Mouse (Mus musculus) G1E (cell line): ENCODE measurements around the gene Pgbd5.

Experiments
- CTCF ChIP-seq: IDR thresholded peaks from 2 replicates; pipeline ENCODE4 v1.5.1; 2012; ENCODE audit warnings: low read depth, low read length, inconsistent platforms, mixed read lengths
- GATA1 ChIP-seq: IDR thresholded peaks from 2 replicates; pipeline ENCODE4 v1.6.1; 2012; ENCODE audit warnings: borderline replicate concordance, low read length, inconsistent platforms, mixed read lengths
- POLR2AphosphoS5 ChIP-seq: IDR thresholded peaks from 2 replicates; pipeline ENCODE4 v1.6.1; 2012; ENCODE audit warnings: low read depth, low read length, inconsistent platforms; ENCODE audit not compliant: insufficient replicate concordance
- TAL1 ChIP-seq: conservative IDR thresholded peaks from 2 replicates; pipeline ENCODE4 v1.6.1; 2012; ENCODE audit warnings: low read depth, low read length, inconsistent platforms, mixed read lengths

DNA sequence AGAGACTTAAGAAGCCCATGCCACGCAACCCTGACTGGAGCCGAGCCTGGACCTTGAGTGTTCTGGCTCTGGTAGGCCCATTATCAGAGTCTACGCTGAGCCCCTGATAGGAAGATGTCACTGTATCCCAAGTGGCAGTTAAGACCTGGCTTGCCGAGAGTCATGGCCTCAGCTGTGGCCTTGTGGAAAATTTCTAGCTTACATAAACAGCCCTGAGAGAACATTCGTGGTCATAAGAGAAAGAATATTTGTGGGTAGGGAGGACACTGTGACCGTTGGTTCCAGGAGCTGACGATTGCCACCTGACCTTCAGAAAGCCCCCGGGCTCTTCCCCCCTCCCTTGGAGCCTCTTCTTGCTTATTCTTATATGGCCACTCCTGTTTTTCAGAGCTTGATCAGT lies 40.9 kb upstream of the Pgbd5 start:
- no peak for TF ChIP-seq CTCF
- no peak for TF ChIP-seq TAL1
- TF ChIP-seq POLR2AphosphoS5: no peak
- no peak for TF ChIP-seq GATA1
